Mouse (Mus musculus) monocyte, adult 2 months (primary cell): ENCODE data around the gene Mfge8.

Experiments
- DNase-seq, 2 experiments: peaks; one replicate each; pipeline ENCODE4 v3.0.0; 2022; ENCODE audit warnings: low spot score in 2 of 2, low read depth in 1 of 2

The Mfge8 gene

GRCm38 (mm10) chr7:79130385-79130784, 18.5 kb downstream of the Mfge8 start:
- DNase-seq, result no peak

GRCm38 (mm10) chr7:79129883-79130282, 19.0 kb downstream of the Mfge8 start:
- no peak for DNase-seq

- DNase-seq, result no peak
These were observed 25.4 kb downstream of the Mfge8 start for GRCm38 (mm10) chr7:79123465-79123864.

DNA sequence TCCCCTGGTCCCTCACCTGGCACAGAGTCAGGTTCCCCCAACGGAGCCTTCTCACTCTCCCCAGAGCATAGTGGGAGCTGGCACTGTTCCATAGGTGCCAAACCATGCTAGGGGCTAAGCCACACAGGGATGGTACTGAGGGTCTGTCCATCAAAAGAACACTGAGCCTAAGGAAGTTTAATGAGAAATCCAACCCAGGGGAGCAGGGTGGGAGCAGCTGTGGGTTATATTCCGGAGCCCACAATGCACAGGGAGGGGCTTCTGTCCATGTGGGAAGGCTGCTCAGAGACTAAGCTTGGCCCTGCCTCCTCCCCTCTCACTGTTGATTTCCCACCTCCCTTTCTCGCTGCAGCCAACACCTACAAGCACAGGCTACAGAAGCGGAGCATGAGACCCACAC, 35.0 kb downstream of the Mfge8 start:
- DNase-seq, result no peak

DNA sequence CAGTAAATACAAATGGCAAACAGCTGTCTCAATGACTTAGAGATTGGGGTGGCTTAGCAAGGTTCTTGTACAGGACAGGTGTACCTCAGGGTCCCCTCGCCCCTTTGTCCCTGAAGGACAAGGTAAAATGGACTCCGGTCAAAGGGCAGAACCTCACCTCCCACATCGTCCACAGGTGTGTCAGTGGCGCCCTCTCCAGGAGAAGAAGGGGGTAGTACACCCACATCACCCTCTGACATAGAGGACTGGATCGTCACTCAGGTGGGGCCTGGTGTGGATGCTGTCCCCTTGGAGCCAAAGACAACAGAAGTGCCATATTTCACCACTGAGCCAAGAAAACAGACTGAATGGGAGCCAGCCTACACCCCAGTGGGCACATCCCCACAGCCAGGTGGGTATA, 52.4 kb downstream of the Mfge8 start:
- DNase-seq, result no peak

DNA sequence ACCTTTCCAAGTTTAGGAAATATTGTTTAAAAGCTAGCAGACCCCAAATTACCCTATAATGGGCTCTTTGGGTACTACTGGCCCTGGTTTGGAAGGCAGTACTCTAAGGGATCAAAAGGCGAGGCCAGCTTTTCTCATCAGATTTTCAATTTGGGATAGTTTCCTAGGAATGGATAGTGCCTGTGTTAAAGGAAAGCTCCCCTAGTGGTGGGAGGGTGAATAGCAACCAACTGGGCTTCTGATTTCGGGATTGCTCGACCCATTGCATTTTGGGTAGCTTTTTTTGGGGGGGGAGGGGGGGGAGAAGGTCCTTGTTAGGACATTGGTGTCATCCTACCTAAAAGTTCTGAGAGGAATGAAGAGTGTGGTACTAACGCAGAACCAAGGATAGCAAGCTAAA, 59.7 kb downstream of the Mfge8 start:
- no peak for DNase-seq
